25 mouse cellular contexts compared by ENCODE assay signal in genomic region chr12:104141506-104141905, GRCm38 (mm10). TPM values are rescaled to one million over a fixed set of nuclear protein-coding genes. Genes with fewer than 3 reads are reported as not detected.
"Had no signal": no experiment of that assay in that cellular context is flagged by ENCODE, and none has a peak within 500 bp of the region (broad histone marks: within the 10 kb centered on the region; RNA-seq: fewer than 3 reads in every experiment).

No protein-coding gene starts in this region.

- H3K9me3 ChIP-seq: liver, embryonic 15.5 days; megakaryocyte, embryonic 14.5 days; midbrain, embryonic 12.5 days had no signal

- DNase-seq: kidney, adult 8-10 months; kidney, postnatal 4 days; lung, adult 2 months; retina, postnatal 1 day; right cerebral cortex, postnatal 4 days; thymus, postnatal 25 days had no signal

- H3K27ac ChIP-seq: layer of hippocampus, adult 2 months; liver, embryonic 15.5 days; macrophage; midbrain, embryonic 12.5 days had no signal

- H3K4me1 ChIP-seq: liver, embryonic 15.5 days; midbrain, embryonic 12.5 days had no signal

- H3K36me3 ChIP-seq: liver, embryonic 15.5 days; midbrain, embryonic 12.5 days had no signal

- H3K4me3 ChIP-seq: layer of hippocampus, adult 2 months; liver, embryonic 15.5 days; megakaryocyte, embryonic 14.5 days; midbrain, embryonic 12.5 days had no signal

- H3K27me3 ChIP-seq: liver, embryonic 15.5 days; midbrain, embryonic 12.5 days had no signal

- H3K9ac ChIP-seq: liver, embryonic 15.5 days; midbrain, embryonic 12.5 days had no signal

RNA-seq across cellular contexts. Expression of gene Serpina3c, which starts 12.2 kb away (rescaled TPM):
- total RNA-seq: left cerebral cortex, postnatal 36 days; midbrain, postnatal 0 days; neutrophil, adult 5-6 weeks had no signal
- polyA plus RNA-seq: inflammation-experienced regulatory T-cells, adult 6 months; intestine, postnatal 0 days; kidney, embryonic 16.5 days; liver, embryonic 11.5 days; liver, embryonic 15.5 days; macrophage; midbrain, embryonic 12.5 days; midbrain, postnatal 0 days; neural tube, embryonic 11.5 days; stomach, embryonic 16.5 days had no signal

RNA-seq across cellular contexts. Expression of gene Serpina3b, which starts 13.7 kb away (rescaled TPM):
- total RNA-seq: layer of hippocampus, adult 2 months; layer of hippocampus, postnatal 10 days; left cerebral cortex, postnatal 36 days; midbrain, postnatal 0 days; neutrophil, adult 5-6 weeks had no signal
- polyA plus RNA-seq: inflammation-experienced regulatory T-cells, adult 6 months; intestine, postnatal 0 days; kidney, embryonic 16.5 days; lung, adult 2 months; lung, postnatal 0 days; midbrain, embryonic 12.5 days; midbrain, postnatal 0 days; neural tube, embryonic 11.5 days; stomach, embryonic 16.5 days had no signal

RNA-seq across cellular contexts. Expression of gene Serpina3a, which starts 29.0 kb away (rescaled TPM):
- total RNA-seq: layer of hippocampus, adult 2 months; layer of hippocampus, postnatal 10 days; left cerebral cortex, postnatal 36 days; midbrain, postnatal 0 days; neutrophil, adult 5-6 weeks had no signal
- polyA plus RNA-seq: inflammation-experienced regulatory T-cells, adult 6 months; kidney, embryonic 16.5 days; limb, embryonic 14.5 days; liver, embryonic 11.5 days; lung, adult 2 months; lung, postnatal 0 days; macrophage; midbrain, embryonic 12.5 days; midbrain, postnatal 0 days; neural tube, embryonic 11.5 days; spleen, adult 2 months; stomach, embryonic 16.5 days; urinary bladder, adult 2 months had no signal

RNA-seq across cellular contexts. Expression of gene Serpina5, which starts 40.6 kb away (rescaled TPM):
- total RNA-seq: layer of hippocampus, adult 2 months; layer of hippocampus, postnatal 10 days; left cerebral cortex, postnatal 36 days; midbrain, postnatal 0 days; neutrophil, adult 5-6 weeks had no signal
- polyA plus RNA-seq: inflammation-experienced regulatory T-cells, adult 6 months; limb, embryonic 14.5 days; liver, embryonic 11.5 days; lung, adult 2 months; lung, postnatal 0 days; macrophage; midbrain, embryonic 12.5 days; midbrain, postnatal 0 days; neural tube, embryonic 11.5 days; spleen, adult 2 months; stomach, embryonic 16.5 days; urinary bladder, adult 2 months had no signal
